Mouse (Mus musculus) small intestine, adult 10 weeks (tissue): ENCODE results near the gene Mrgprb1. TPM values are rescaled to one million over a fixed set of nuclear protein-coding genes. Genes with fewer than 3 reads are reported as not detected.

ENCODE experiments used
- polyA plus RNA-seq: library from polyadenylated mRNA; stranded (reverse); fragments of 350-450 nt; fragmentation: Illumina TruSeq; extraction: RNeasy Lipid Tissue Mini Kit (QIAGEN cat#74804); gene quantifications from one replicate; pipeline ENCODE4 v1.2.3, GENCODE M21; 2014; ENCODE audit warnings: low replicate concordance

The Mrgprb1 gene
- polyA plus RNA-seq: not detected

GRCm38 (mm10) chr7:48456242-48456641 lies at the start of gene Mrgprb1:
Gene Mrgprb1 (minus strand): TSS chr7:48456342.

GRCm38 (mm10) chr7:48499221-48499620 lies 43.1 kb upstream of the Mrgprb1 start, which contains the start of gene Mrgprx2:
Gene Mrgprx2 (minus strand): TSS chr7:48499321.

Other genes with a start within 250 kb of the Mrgprb1 start
- gene Mrgprb8, start 67.8 kb downstream of the Mrgprb1 start, polyA plus RNA-seq: not detected
- not detected for gene Mrgprx2, start 43.0 kb upstream of the Mrgprb1 start, polyA plus RNA-seq
- gene Mrgprb2, start 101.7 kb upstream of the Mrgprb1 start, polyA plus RNA-seq: not detected
- not detected for gene Mrgprb3, start 187.5 kb upstream of the Mrgprb1 start, polyA plus RNA-seq